Mouse (Mus musculus) olfactory bulb, adult 2 months (tissue): ENCODE results near the gene Abcb1a.

ENCODE experiments used
- CTCF ChIP-seq: fragments of 200-500 bp; IDR thresholded peaks from 2 replicates; pipeline ENCODE4 v1.5.1; 2012; ENCODE audit warnings: low read depth, mild to moderate bottlenecking, low read length, moderate library complexity; ENCODE audit not compliant: insufficient read depth
- POLR2A ChIP-seq: fragments of 200-500 bp; IDR thresholded peaks from 2 replicates; pipeline ENCODE4 v1.6.1; 2012; ENCODE audit warnings: mild to moderate bottlenecking, low read depth, low read length, moderate library complexity; ENCODE audit not compliant: insufficient read depth

DNA sequence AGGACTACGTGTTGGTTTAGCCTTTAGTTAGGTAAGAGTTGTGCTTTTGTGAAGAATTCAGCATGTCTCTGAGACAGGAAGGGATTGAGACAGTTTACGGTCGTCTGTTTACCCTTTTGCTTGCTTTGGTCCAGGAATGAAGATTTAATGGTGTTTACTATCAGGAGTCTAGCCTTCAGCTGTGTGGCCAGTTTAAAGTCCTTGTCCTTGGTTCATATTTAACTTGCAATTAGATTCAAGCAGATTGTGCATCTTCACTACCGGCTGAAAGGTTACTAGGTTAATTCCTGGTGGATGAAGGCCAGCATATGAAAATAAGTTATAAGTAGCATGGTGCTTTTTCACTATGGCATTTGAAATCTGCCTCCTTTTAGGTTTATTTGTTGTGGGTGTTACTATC lies 132.4 kb downstream of the Abcb1a start:
- no peak for TF ChIP-seq POLR2A
- no peak for TF ChIP-seq CTCF
